Mouse (Mus musculus): ENCODE measurements around the gene Ehd4. TPM values are rescaled to one million over a fixed set of nuclear protein-coding genes. Genes with fewer than 3 reads are reported as not detected.

Ehd4 gene
- total RNA-seq (2023; ENCODE audit: inconsistent age): 82.5 to 102 TPM (median 94.9 TPM) in 4 replicates

DNA sequence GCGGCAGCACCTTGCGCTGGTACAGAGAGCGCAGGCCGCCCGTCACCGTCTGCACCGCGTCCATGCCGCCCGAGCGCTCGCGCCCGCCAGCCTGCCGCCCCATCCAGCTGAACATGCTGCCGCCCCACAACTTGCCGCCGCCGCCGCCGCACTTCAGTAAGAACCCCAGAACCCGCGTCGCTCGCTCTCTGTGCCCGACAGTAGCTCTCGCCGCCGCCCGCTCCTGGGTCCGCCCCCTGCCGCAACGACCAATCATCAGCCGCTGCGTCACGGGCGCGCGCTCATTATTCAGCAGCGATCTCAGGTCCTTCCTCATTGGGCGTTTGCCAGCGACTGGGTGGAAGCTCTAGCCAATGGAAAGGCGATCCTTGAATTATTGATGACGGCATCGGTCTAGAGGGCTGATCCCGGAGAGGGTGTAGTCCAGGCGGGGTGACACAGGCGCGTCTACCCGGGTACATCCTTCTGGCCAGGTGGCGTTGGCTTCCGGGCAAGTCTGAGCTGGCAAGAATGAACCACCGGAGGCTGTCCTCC lies at the start of gene Ehd4:
Ehd4 (minus strand) TSS at position 246 of the 534 bp plus-strand sequence.

Other genes with a start within 250 kb of the Ehd4 start
- gene Mapkbp1, start 181.9 kb downstream of the Ehd4 start, total RNA-seq (2023; ENCODE audit: inconsistent age): 8.2 to 17.6 TPM (median 14.3 TPM) in 4 replicates
- 14.5 to 20.5 TPM (median 16.7 TPM) in 4 replicates for gene Jmjd7, start 127.1 kb downstream of the Ehd4 start, total RNA-seq (2023; ENCODE audit: inconsistent age)
- 2.5 to 5.5 TPM (median 3.8 TPM) in 4 replicates for gene Gm28042, start 127.1 kb downstream of the Ehd4 start, total RNA-seq (2023; ENCODE audit: inconsistent age)
- 4.9 to 9.5 TPM (median 7.5 TPM) in 4 replicates for gene Pla2g4b, start 121.2 kb downstream of the Ehd4 start, total RNA-seq (2023; ENCODE audit: inconsistent age)
- not detected in 4 replicates for gene Pla2g4e, start 90.7 kb upstream of the Ehd4 start, total RNA-seq (2023; ENCODE audit: inconsistent age)
- not detected in 4 replicates for gene Pla2g4d, start 134.6 kb upstream of the Ehd4 start, total RNA-seq (2023; ENCODE audit: inconsistent age)
- 0.22 to 0.36 TPM (median 0.26 TPM) in 3 of 4 replicates, not detected in the other for gene Pla2g4f, start 159.6 kb upstream of the Ehd4 start, total RNA-seq (2023; ENCODE audit: inconsistent age)
- 60.1 to 85.2 TPM (median 71.0 TPM) in 4 replicates for gene Vps39, start 198.5 kb upstream of the Ehd4 start, total RNA-seq (2023; ENCODE audit: inconsistent age)
- 38.4 to 47.2 TPM (median 46.1 TPM) in 4 replicates for gene Ganc, start 249.3 kb upstream of the Ehd4 start, total RNA-seq (2023; ENCODE audit: inconsistent age)
- gene Tmem87a, start 249.5 kb upstream of the Ehd4 start, total RNA-seq (2023; ENCODE audit: inconsistent age): 47.0 to 54.0 TPM (median 52.7 TPM) in 4 replicates